Comparison of ENCODE assay signal across 11 mouse cellular contexts in genomic region chr4:152424341-152424740, GRCm38 (mm10). TPM values are rescaled to one million over a fixed set of nuclear protein-coding genes. Genes with fewer than 3 reads are reported as not detected.
DNase-seq lines count a peak whose midpoint lies in the region; ATAC-seq lines count a peak whose summit lies in the region.
"Had no signal": no experiment of that assay in that cellular context is flagged by ENCODE, and none has a peak within 500 bp of the region (broad histone marks: within the 10 kb centered on the region; RNA-seq: fewer than 3 reads in every experiment).

No protein-coding gene starts in this region.

- H3K36me3 ChIP-seq in embryonic facial prominence, embryonic 11.5 days (replicated peaks; ENCODE audit: control insufficient read depth, insufficient read depth, low read depth, low read length), result no peaks in the 10 kb centered on the region
- H3K36me3 ChIP-seq: G1E; heart, embryonic 15.5 days; lung, embryonic 15.5 days had no signal

- no peak overlapping the region for H3K4me2 ChIP-seq in embryonic facial prominence, embryonic 11.5 days (ENCODE audit: low read depth, low read length)
- H3K4me2 ChIP-seq: heart, embryonic 15.5 days; lung, embryonic 15.5 days had no signal

- no peak overlapping the region for H3K4me3 ChIP-seq in embryonic facial prominence, embryonic 11.5 days (ENCODE audit: low read depth, low read length)
- H3K4me3 ChIP-seq: heart, embryonic 15.5 days; lung, embryonic 15.5 days had no signal

- H3K27me3 ChIP-seq in embryonic facial prominence, embryonic 11.5 days (ENCODE audit: control insufficient read depth, insufficient read depth, low read length), result no peaks in the 10 kb centered on the region
- H3K27me3 ChIP-seq: heart, embryonic 15.5 days; lung, embryonic 15.5 days had no signal

- intact Hi-C loops in heart, postnatal 36 days (cut with DNase I), result no loop called here
- intact Hi-C loops in left cerebral cortex, postnatal 4 days (cut with DNase I), result loop anchor here (10.0 kb wide), 1 partner anchor 250 kb away; the partner anchor contains the start of gene Acot7

- H3K4me1 ChIP-seq in embryonic facial prominence, embryonic 11.5 days (ENCODE audit: control insufficient read depth, insufficient read depth, low read length), result no peaks in the 10 kb centered on the region
- H3K4me1 ChIP-seq: heart, embryonic 15.5 days; lung, embryonic 15.5 days had no signal

- no peak for ATAC-seq in embryonic facial prominence, embryonic 11.5 days (replicated peaks; ENCODE audit: insufficient number of reproducible peaks, low FRiP score, low TSS enrichment, low read depth)

- H3K9me3 ChIP-seq in embryonic facial prominence, embryonic 11.5 days (replicated peaks; ENCODE audit: control insufficient read depth, low read length), result no peaks in the 10 kb centered on the region
- H3K9me3 ChIP-seq: heart, embryonic 15.5 days; lung, embryonic 15.5 days had no signal

- 35% methylated on average over 4 of the region's 4 CpGs for WGBS in embryonic facial prominence, embryonic 11.5 days

- H3K9ac ChIP-seq in embryonic facial prominence, embryonic 11.5 days (replicated peaks; ENCODE audit: low read length), result no peak overlapping the region
- H3K9ac ChIP-seq: heart, embryonic 15.5 days; lung, embryonic 15.5 days had no signal

- H3K27ac ChIP-seq in embryonic facial prominence, embryonic 11.5 days (replicated peaks; ENCODE audit: low read depth, low read length), result no peak overlapping the region
- H3K27ac ChIP-seq: heart, embryonic 15.5 days; lung, embryonic 15.5 days had no signal

- peak; percentile 18 to 28 for DNase-seq in heart, postnatal 36 days
- no peak for DNase-seq in heart, adult 11 months
- peak; percentile 33 for DNase-seq in thymus, postnatal 0 days (ENCODE audit: low spot score)
- DNase-seq in thymus, postnatal 10 days (ENCODE audit: low spot score in 2 of 2), result no peak
- peak; percentile 83 for DNase-seq in embryonic facial prominence, embryonic 11.5 days (ENCODE audit: low spot score)
- peak; percentile 60 for DNase-seq in retina, embryonic 14.5 days (ENCODE audit: low spot score)
- no peak for DNase-seq in left cerebral cortex, postnatal 4 days
- no peak for DNase-seq in right cerebral cortex, postnatal 14 days

RNA-seq across cellular contexts. Expression of gene Nphp4, which starts 52.2 kb away (rescaled TPM):
- under 1 TPM; 0.89 to 1.00 TPM for total RNA-seq in heart, postnatal 36 days (2021)
- polyA plus RNA-seq in thymus, postnatal 0 days (2015; fragmentation: Nextera tagmentation; extraction: Ambion mirVana), result 0.96 and 1.3 TPM in 2 replicates
- 2.2 and 2.9 TPM in 2 replicates for polyA plus RNA-seq in embryonic facial prominence, embryonic 11.5 days (2014; fragmentation: Nextera tagmentation; extraction: Ambion mirVana)
- total RNA-seq in left cerebral cortex, postnatal 4 days (2021), result 10 to 100 TPM; 10.5 to 12.1 TPM
- total RNA-seq: G1E had no signal
- polyA plus RNA-seq: G1E had no signal

RNA-seq across cellular contexts. Expression of gene Kcnab2, which starts 53.3 kb away (rescaled TPM):
- total RNA-seq in heart, postnatal 36 days (2021), result 1 to 10 TPM; 1.3 to 2.1 TPM
- polyA plus RNA-seq in thymus, postnatal 0 days (2015; fragmentation: Nextera tagmentation; extraction: Ambion mirVana), result 75.7 and 83.1 TPM in 2 replicates
- polyA plus RNA-seq in embryonic facial prominence, embryonic 11.5 days (2014; fragmentation: Nextera tagmentation; extraction: Ambion mirVana), result 5.4 and 5.9 TPM in 2 replicates
- 10 to 100 TPM; 35.0 to 43.6 TPM for total RNA-seq in left cerebral cortex, postnatal 4 days (2021)
- total RNA-seq: G1E had no signal

Comparison
In these comparisons a context has a peak if more than half of its experiments do, and no peak if none do; other contexts are left out.
1. DNase-seq: peak in heart, postnatal 36 days (2 of 2), thymus, postnatal 0 days (single experiment), embryonic facial prominence, embryonic 11.5 days (single experiment) and retina, embryonic 14.5 days (single experiment); none in heart, adult 11 months (single experiment), thymus, postnatal 10 days (0 of 2), left cerebral cortex, postnatal 4 days (single experiment) and right cerebral cortex, postnatal 14 days (single experiment).
2. RNA of gene Nphp4, which starts 52.2 kb away (total RNA-seq): 10.5 to 12.1 TPM in left cerebral cortex, postnatal 4 days; 0.89 to 1.00 TPM in heart, postnatal 36 days; every median in the first group is over 4 times any median in the second.
3. RNA of gene Kcnab2, which starts 53.3 kb away (total RNA-seq): 35.0 to 43.6 TPM in left cerebral cortex, postnatal 4 days; 1.3 to 2.1 TPM in heart, postnatal 36 days; every median in the first group is over 10 times any median in the second.